Mouse (Mus musculus) stomach, embryonic 16.5 days (tissue): ENCODE results near the gene Fkbp11. TPM values are rescaled to one million over a fixed set of nuclear protein-coding genes. Genes with fewer than 3 reads are reported as not detected.

ENCODE experiments used
- ATAC-seq: fragments of 200-750 bp; cut with Nextera tagmentation; 2 replicates; pipeline ENCODE4 v1.8.0; 2017; ENCODE audit warnings: moderate number of reproducible peaks, moderate TSS enrichment; ENCODE audit not compliant: insufficient read depth, low FRiP score
- H3K27ac ChIP-seq: fragments of 300-500 bp; sonication (generic); 2 replicates; pipeline ENCODE4 v1.5.1; 2014; ENCODE audit warnings: low read length
- H3K27me3 ChIP-seq: fragments of 300-500 bp; sonication (generic); 2 replicates; pipeline ENCODE4 v1.6.1; 2014; ENCODE audit warnings: low read length, control low read depth, mixed read lengths; ENCODE audit not compliant: control insufficient read depth, insufficient read depth
- H3K36me3 ChIP-seq: fragments of 300-500 bp; sonication (generic); 2 replicates; pipeline ENCODE4 v1.6.1; 2014; ENCODE audit warnings: low read length; ENCODE audit not compliant: control insufficient read depth, insufficient read depth
- H3K4me1 ChIP-seq: fragments of 300-500 bp; sonication (generic); 2 replicates; pipeline ENCODE4 v1.6.1; 2014; ENCODE audit warnings: low read length, control low read depth, mixed read lengths; ENCODE audit not compliant: control insufficient read depth, insufficient read depth
- H3K4me2 ChIP-seq: fragments of 300-500 bp; sonication (generic); 2 replicates; pipeline ENCODE4 v1.6.1; 2014; ENCODE audit warnings: low read depth, low read length, mixed read lengths
- H3K4me3 ChIP-seq: fragments of 300-500 bp; sonication (generic); replicated peaks from 2 replicates; pipeline ENCODE4 v1.5.1; 2014; ENCODE audit warnings: mild to moderate bottlenecking, low read length
- H3K9ac ChIP-seq: fragments of 300-500 bp; sonication (generic); 2 replicates; pipeline ENCODE4 v1.6.1; 2014; ENCODE audit warnings: low read length
- H3K9me3 ChIP-seq: fragments of 300-500 bp; sonication (generic); replicated peaks from 2 replicates; pipeline ENCODE4 v1.6.1; 2016; ENCODE audit warnings: low read length, control low read depth; ENCODE audit not compliant: control insufficient read depth
- WGBS: fragments of 180-500 bp; shearing (Covaris S2); extraction: QIAGEN DNeasy Blood & Tissue Kit; methylation state at CpG from one replicate; pipeline ENCODE4 v1.1.7; 2014; 5-methylcytosine and 5-hydroxymethylcytosine counted together
- polyA plus RNA-seq: library from polyadenylated mRNA; unstranded; fragments of >200 nt; fragmentation: Nextera tagmentation; extraction: Ambion mirVana; gene quantifications from 2 replicates; pipeline ENCODE4 v1.2.1, GENCODE M21; 2015

Gene Fkbp11
- polyA plus RNA-seq, 1 experiment from 2014 or later, result 130 TPM

- Histone ChIP-seq H3K4me3 (peak overlapping the region; percentile 41), H3K9ac (no peak overlapping the region), H3K4me1 (peaks cover 12% of the 10 kb centered on the region), H3K9me3 (no peaks in the 10 kb centered on the region), H3K36me3 (no peaks in the 10 kb centered on the region), H3K27me3 (peaks cover 37% of the 10 kb centered on the region), H3K4me2 (peak overlapping the region; percentile 83), H3K27ac (no peak overlapping the region)
- ATAC-seq, result no peak
- WGBS, result 4% methylated on average over 9 of the region's 9 CpGs
These were observed 51.5 kb downstream of the Fkbp11 start for GRCm38 (mm10) chr15:98676471-98676870.

GRCm38 (mm10) chr15:98675634-98676250 is 52.3 kb downstream of the Fkbp11 start:
- Histone ChIP-seq H3K9me3 (no peaks in the 10 kb centered on the region), H3K36me3 (no peaks in the 10 kb centered on the region), H3K4me1 (peaks cover 12% of the 10 kb centered on the region), H3K9ac (peak overlapping the region; percentile 43; the same call in 1 of the 2 replicates), H3K27me3 (peaks cover 37% of the 10 kb centered on the region), H3K4me3 (peak overlapping the region; percentile 17; the same call in 1 of the 2 replicates), H3K4me2 (peak overlapping the region; percentile 83; the same call in 1 of the 2 replicates), H3K27ac (no peak overlapping the region)
- no peak for ATAC-seq
- 7% methylated on average over 14 of the region's 14 CpGs for WGBS

GRCm38 (mm10) chr15:98674994-98675545 is 52.9 kb downstream of the Fkbp11 start:
- Histone ChIP-seq H3K9me3 (no peaks in the 10 kb centered on the region), H3K4me3 (no peak overlapping the region), H3K27me3 (peaks cover 37% of the 10 kb centered on the region), H3K9ac (peak overlapping the region; percentile 43; the same call in 1 of the 2 replicates), H3K36me3 (no peaks in the 10 kb centered on the region), H3K27ac (no peak overlapping the region), H3K4me1 (peaks cover 12% of the 10 kb centered on the region), H3K4me2 (no peak overlapping the region)
- WGBS, result 23% methylated on average over 11 of the region's 11 CpGs
- no peak for ATAC-seq

Other genes with a start within 250 kb of the Fkbp11 start
- gene Lalba, start 245.5 kb downstream of the Fkbp11 start, polyA plus RNA-seq, result 0.25 TPM in 1 of 2 replicates, not detected in the other
- gene Olfr279, start 235.8 kb downstream of the Fkbp11 start, polyA plus RNA-seq, result not detected in 2 replicates
- gene Kansl2, start 193.9 kb downstream of the Fkbp11 start, polyA plus RNA-seq, result 65.1 and 66.9 TPM in 2 replicates
- gene Ccnt1, start 157.3 kb downstream of the Fkbp11 start, polyA plus RNA-seq, result 44.9 and 52.4 TPM in 2 replicates
- gene 4930415O20Rik, start 157.2 kb downstream of the Fkbp11 start, polyA plus RNA-seq, result 0.44 and 0.45 TPM in 2 replicates
- gene Adcy6, start 118.1 kb downstream of the Fkbp11 start, polyA plus RNA-seq, result 15.2 and 17.8 TPM in 2 replicates
- 27.3 and 28.2 TPM in 2 replicates for gene Cacnb3, start 97.4 kb downstream of the Fkbp11 start, polyA plus RNA-seq
- 17.0 and 18.6 TPM in 2 replicates for gene Ddx23, start 65.3 kb downstream of the Fkbp11 start, polyA plus RNA-seq
- gene Rnd1, start 50.7 kb downstream of the Fkbp11 start, polyA plus RNA-seq, result 0.91 and 0.99 TPM in 2 replicates
- gene Ccdc65, start 20.0 kb downstream of the Fkbp11 start, polyA plus RNA-seq, result 1.5 and 1.7 TPM in 2 replicates
- gene Arf3, start 35.0 kb upstream of the Fkbp11 start, polyA plus RNA-seq, result 38.0 and 38.9 TPM in 2 replicates
- 0.14 TPM in 1 of 2 replicates, not detected in the other for gene Wnt10b, start 50.0 kb upstream of the Fkbp11 start, polyA plus RNA-seq
- not detected in 2 replicates for gene Wnt1, start 61.7 kb upstream of the Fkbp11 start, polyA plus RNA-seq
- not detected in 2 replicates for gene Ddn, start 81.3 kb upstream of the Fkbp11 start, polyA plus RNA-seq
- 85.4 and 86.4 TPM in 2 replicates for gene Prkag1, start 103.3 kb upstream of the Fkbp11 start, polyA plus RNA-seq
- 10.1 and 11.4 TPM in 2 replicates for gene Kmt2d, start 143.0 kb upstream of the Fkbp11 start, polyA plus RNA-seq
- 8.2 and 9.8 TPM in 2 replicates for gene Rhebl1, start 166.3 kb upstream of the Fkbp11 start, polyA plus RNA-seq
- 0.84 and 1.1 TPM in 2 replicates for gene Dhh, start 170.3 kb upstream of the Fkbp11 start, polyA plus RNA-seq
- 14.8 and 18.3 TPM in 2 replicates for gene Lmbr1l, start 190.0 kb upstream of the Fkbp11 start, polyA plus RNA-seq
- gene Tuba1b, start 206.4 kb upstream of the Fkbp11 start, polyA plus RNA-seq, result 1,202 and 1,296 TPM in 2 replicates
- gene Gm49450, start 225.4 kb upstream of the Fkbp11 start, polyA plus RNA-seq, result not detected in 2 replicates
- 1,001 and 1,036 TPM in 2 replicates for gene Tuba1a, start 225.5 kb upstream of the Fkbp11 start, polyA plus RNA-seq